Mouse (Mus musculus): ENCODE measurements around the gene Nr1h4. TPM values are rescaled to one million over a fixed set of nuclear protein-coding genes. Genes with fewer than 3 reads are reported as not detected.

Gene Nr1h4
- polyA plus RNA-seq, 1 experiment from 2014 or later: not detected

GRCm38 (mm10) chr10:89458770-89459169 is 74.6 kb downstream of the Nr1h4 start:
- no peak overlapping the region for H3K27ac ChIP-seq (replicated peaks; ENCODE audit: low read depth, low read length)
- ATAC-seq (ENCODE audit: low read depth) (no peak), DNase-seq (ENCODE audit: low spot score) (no peak)
- H3K9me3 ChIP-seq (ENCODE audit: control insufficient read depth, low read length): no peaks in the 10 kb centered on the region
- no peak overlapping the region for H3K9ac ChIP-seq (ENCODE audit: low read depth, low read length)
- no peak overlapping the region for H3K4me3 ChIP-seq (ENCODE audit: low read depth, low read length)
- H3K4me1 ChIP-seq (ENCODE audit: control insufficient read depth, insufficient read depth, low read length): no peaks in the 10 kb centered on the region
- 85% methylated on average over 3 of the region's 3 CpGs for WGBS
- no peak overlapping the region for H3K4me2 ChIP-seq (ENCODE audit: low read depth, low read length)
- H3K27me3 ChIP-seq (replicated peaks; ENCODE audit: control insufficient read depth, insufficient read depth, low read length): no peaks in the 10 kb centered on the region
- H3K36me3 ChIP-seq (ENCODE audit: control insufficient read depth, insufficient read depth, low read length): no peaks in the 10 kb centered on the region

- no peak overlapping the region for H3K4me3 ChIP-seq (ENCODE audit: low read depth, low read length)
- H3K9me3 ChIP-seq (ENCODE audit: control insufficient read depth, low read length): no peaks in the 10 kb centered on the region
- ATAC-seq (ENCODE audit: low read depth) (no peak), DNase-seq (ENCODE audit: low spot score) (no peak)
- H3K36me3 ChIP-seq (ENCODE audit: control insufficient read depth, insufficient read depth, low read length): no peaks in the 10 kb centered on the region
- no peaks in the 10 kb centered on the region for H3K27me3 ChIP-seq (replicated peaks; ENCODE audit: control insufficient read depth, insufficient read depth, low read length)
- 83% methylated on average over 3 of the region's 3 CpGs for WGBS
- H3K27ac ChIP-seq (replicated peaks; ENCODE audit: low read depth, low read length): no peak overlapping the region
- H3K4me1 ChIP-seq (ENCODE audit: control insufficient read depth, insufficient read depth, low read length): peaks cover 3% of the 10 kb centered on the region; the same call in 1 of the 2 replicates
- no peak overlapping the region for H3K4me2 ChIP-seq (ENCODE audit: low read depth, low read length)
- no peak overlapping the region for H3K9ac ChIP-seq (ENCODE audit: low read depth, low read length)
Measured at GRCm38 (mm10) chr10:89453794-89454193, 79.6 kb downstream of the Nr1h4 start.

GRCm38 (mm10) chr10:89453068-89453641 is 80.2 kb downstream of the Nr1h4 start:
- no peak overlapping the region for H3K4me2 ChIP-seq (ENCODE audit: low read depth, low read length)
- H3K4me3 ChIP-seq (ENCODE audit: low read depth, low read length): no peak overlapping the region
- no peaks in the 10 kb centered on the region for H3K9me3 ChIP-seq (ENCODE audit: control insufficient read depth, low read length)
- DNase-seq (ENCODE audit: low spot score): no peak
- H3K27me3 ChIP-seq (replicated peaks; ENCODE audit: control insufficient read depth, insufficient read depth, low read length): no peaks in the 10 kb centered on the region
- no peak overlapping the region for H3K27ac ChIP-seq (replicated peaks; ENCODE audit: low read depth, low read length)
- no peak overlapping the region for H3K9ac ChIP-seq (ENCODE audit: low read depth, low read length)
- H3K4me1 ChIP-seq (ENCODE audit: control insufficient read depth, insufficient read depth, low read length): peaks cover 3% of the 10 kb centered on the region; the same call in 1 of the 2 replicates
- H3K36me3 ChIP-seq (ENCODE audit: control insufficient read depth, insufficient read depth, low read length): no peaks in the 10 kb centered on the region
- no peak for ATAC-seq (ENCODE audit: low read depth)
- 79% methylated on average over 15 of the region's 15 CpGs for WGBS

- Histone ChIP-seq H3K9ac (ENCODE audit: low read depth, low read length) (no peak overlapping the region), H3K4me1 (ENCODE audit: control insufficient read depth, insufficient read depth, low read length) (peaks cover 3% of the 10 kb centered on the region; the same call in 1 of the 2 replicates), H3K4me2 (ENCODE audit: low read depth, low read length) (no peak overlapping the region), H3K27ac (replicated peaks; ENCODE audit: low read depth, low read length) (no peak overlapping the region), H3K27me3 (replicated peaks; ENCODE audit: control insufficient read depth, insufficient read depth, low read length) (no peaks in the 10 kb centered on the region), H3K9me3 (ENCODE audit: control insufficient read depth, low read length) (no peaks in the 10 kb centered on the region), H3K4me3 (ENCODE audit: low read depth, low read length) (no peak overlapping the region), H3K36me3 (ENCODE audit: control insufficient read depth, insufficient read depth, low read length) (no peaks in the 10 kb centered on the region)
- DNase-seq (ENCODE audit: low spot score) (peak; percentile 77), ATAC-seq (ENCODE audit: low read depth) (peak; percentile 60; the same call in 1 of the 2 replicates)
- 43% methylated on average over 10 of the region's 10 CpGs for WGBS
Measured at GRCm38 (mm10) chr10:89450411-89450810, 83.0 kb downstream of the Nr1h4 start.

- H3K4me2 ChIP-seq (ENCODE audit: low read depth, low read length): peak overlapping the region; percentile 89
- 29% methylated on average over 3 of the region's 3 CpGs for WGBS
- H3K4me1 ChIP-seq (ENCODE audit: control insufficient read depth, insufficient read depth, low read length): peaks cover 6% of the 10 kb centered on the region; the same call in 1 of the 2 replicates
- H3K9ac ChIP-seq (ENCODE audit: low read depth, low read length): peak overlapping the region; percentile 70; the same call in 1 of the 2 replicates
- H3K27me3 ChIP-seq (replicated peaks; ENCODE audit: control insufficient read depth, insufficient read depth, low read length): no peaks in the 10 kb centered on the region
- H3K27ac ChIP-seq (replicated peaks; ENCODE audit: low read depth, low read length): peak overlapping the region; percentile 28
- H3K4me3 ChIP-seq (ENCODE audit: low read depth, low read length): peak overlapping the region; percentile 71
- H3K36me3 ChIP-seq (ENCODE audit: control insufficient read depth, insufficient read depth, low read length): no peaks in the 10 kb centered on the region
- DNase-seq (ENCODE audit: low spot score): no peak
- ATAC-seq (ENCODE audit: low read depth): no peak
- no peaks in the 10 kb centered on the region for H3K9me3 ChIP-seq (ENCODE audit: control insufficient read depth, low read length)
Measured at GRCm38 (mm10) chr10:89444381-89444780, 89.0 kb downstream of the Nr1h4 start.

GRCm38 (mm10) chr10:89443623-89444151 is 89.7 kb downstream of the Nr1h4 start, which contains the start of gene Gas2l3:
Gene Gas2l3, minus strand, starts transcription at chr10:89443967.
- no peaks in the 10 kb centered on the region for H3K27me3 ChIP-seq (replicated peaks; ENCODE audit: control insufficient read depth, insufficient read depth, low read length)
- ATAC-seq (ENCODE audit: low read depth): peak; percentile 96
- peak within 1 kb of the TSS; percentile 89 for H3K4me2 ChIP-seq (ENCODE audit: low read depth, low read length)
- H3K9ac ChIP-seq (ENCODE audit: low read depth, low read length): peak within 1 kb of the TSS; percentile 70
- peaks cover 6% of the 10 kb centered on the region; the same call in 1 of the 2 replicates for H3K4me1 ChIP-seq (ENCODE audit: control insufficient read depth, insufficient read depth, low read length)
- peak; percentile 93 for DNase-seq (ENCODE audit: low spot score)
- peak within 1 kb of the TSS; percentile 71 for H3K4me3 ChIP-seq (ENCODE audit: low read depth, low read length)
- under 1% methylated on average over 38 of the region's 39 CpGs for WGBS
- H3K36me3 ChIP-seq (ENCODE audit: control insufficient read depth, insufficient read depth, low read length): no peaks in the 10 kb centered on the region
- H3K27ac ChIP-seq (replicated peaks; ENCODE audit: low read depth, low read length): peak within 1 kb of the TSS; percentile 30
- H3K9me3 ChIP-seq (ENCODE audit: control insufficient read depth, low read length): no peaks in the 10 kb centered on the region

GRCm38 (mm10) chr10:89443115-89443622 is 90.2 kb downstream of the Nr1h4 start:
- Histone ChIP-seq H3K4me1 (ENCODE audit: control insufficient read depth, insufficient read depth, low read length) (peaks cover 6% of the 10 kb centered on the region; the same call in 1 of the 2 replicates), H3K27ac (replicated peaks; ENCODE audit: low read depth, low read length) (peak overlapping the region; percentile 30; the same call in 1 of the 2 replicates), H3K27me3 (replicated peaks; ENCODE audit: control insufficient read depth, insufficient read depth, low read length) (no peaks in the 10 kb centered on the region), H3K36me3 (ENCODE audit: control insufficient read depth, insufficient read depth, low read length) (no peaks in the 10 kb centered on the region), H3K9me3 (ENCODE audit: control insufficient read depth, low read length) (no peaks in the 10 kb centered on the region), H3K4me2 (ENCODE audit: low read depth, low read length) (peak overlapping the region; percentile 89), H3K4me3 (ENCODE audit: low read depth, low read length) (peak overlapping the region; percentile 71), H3K9ac (ENCODE audit: low read depth, low read length) (peak overlapping the region; percentile 70)
- DNase-seq (ENCODE audit: low spot score): peak; percentile 21
- 0% methylated on average over 17 of the region's 17 CpGs for WGBS
- ATAC-seq (ENCODE audit: low read depth): peak; percentile 10

- Histone ChIP-seq H3K4me3 (ENCODE audit: low read depth, low read length) (peak overlapping the region; percentile 71), H3K27ac (replicated peaks; ENCODE audit: low read depth, low read length) (no peak overlapping the region), H3K36me3 (ENCODE audit: control insufficient read depth, insufficient read depth, low read length) (0 out of 2 replicates have a peak, but pooled peaks cover 4% of the 10 kb centered on the region), H3K9ac (ENCODE audit: low read depth, low read length) (peak overlapping the region; percentile 70), H3K4me2 (ENCODE audit: low read depth, low read length) (peak overlapping the region; percentile 89), H3K9me3 (ENCODE audit: control insufficient read depth, low read length) (no peaks in the 10 kb centered on the region), H3K4me1 (ENCODE audit: control insufficient read depth, insufficient read depth, low read length) (peaks cover 6% of the 10 kb centered on the region; the same call in 1 of the 2 replicates), H3K27me3 (replicated peaks; ENCODE audit: control insufficient read depth, insufficient read depth, low read length) (no peaks in the 10 kb centered on the region)
- DNase-seq (ENCODE audit: low spot score) (peak; percentile 36), ATAC-seq (ENCODE audit: low read depth) (no peak)
- WGBS: 15% methylated on average over 4 of the region's 4 CpGs
Measured at GRCm38 (mm10) chr10:89442640-89443039, 90.7 kb downstream of the Nr1h4 start.

Data from embryonic facial prominence, embryonic 14.5 days (tissue).